Comparison of ENCODE assay signal across 17 mouse cellular contexts in genomic region chr7:141506278-141506677, GRCm38 (mm10). TPM values are rescaled to one million over a fixed set of nuclear protein-coding genes. Genes with fewer than 3 reads are reported as not detected.
DNase-seq lines count a peak whose midpoint lies in the region; ATAC-seq and TF ChIP-seq lines count a peak whose summit lies in the region.
"Had no signal": no experiment of that assay in that cellular context is flagged by ENCODE, and none has a peak within 500 bp of the region (broad histone marks: within the 10 kb centered on the region; RNA-seq: fewer than 3 reads in every experiment).

No protein-coding gene starts in this region.

- intact Hi-C loops in heart, postnatal 36 days (cut with DNase I) = no loop called here
- intact Hi-C loops in left cerebral cortex, postnatal 10 days (cut with DNase I) = no loop called here

- H3K4me3 ChIP-seq in heart, embryonic 11.5 days (ENCODE audit: low read depth, low read length) = no peak overlapping the region
- no peak overlapping the region for H3K4me3 ChIP-seq in stomach, embryonic 15.5 days (replicated peaks)
- H3K4me3 ChIP-seq in stomach, postnatal 0 days (ENCODE audit: low read depth, low read length) = no peak overlapping the region
- no peak overlapping the region for H3K4me3 ChIP-seq in limb, embryonic 10.5 days
- no peak overlapping the region for H3K4me3 ChIP-seq in stomach, embryonic 16.5 days (replicated peaks; ENCODE audit: low read length)
- H3K4me3 ChIP-seq: kidney, embryonic 15.5 days; layer of hippocampus, adult 2 months; limb, embryonic 15.5 days; midbrain, embryonic 12.5 days had no signal

- TF ChIP-seq CTCF in stomach, postnatal 0 days (IDR thresholded peaks at IDR 0.05; ENCODE audit: low read depth) = no peak

- H3K9me3 ChIP-seq in heart, embryonic 11.5 days (replicated peaks; ENCODE audit: control insufficient read depth, low read length) = no peaks in the 10 kb centered on the region
- H3K9me3 ChIP-seq in stomach, embryonic 15.5 days = no peaks in the 10 kb centered on the region
- H3K9me3 ChIP-seq in stomach, postnatal 0 days (ENCODE audit: control insufficient read depth, low read length) = no peaks in the 10 kb centered on the region
- no peaks in the 10 kb centered on the region for H3K9me3 ChIP-seq in limb, embryonic 10.5 days (replicated peaks)
- no peaks in the 10 kb centered on the region for H3K9me3 ChIP-seq in stomach, embryonic 16.5 days (replicated peaks; ENCODE audit: control insufficient read depth, low read length)
- H3K9me3 ChIP-seq: kidney, embryonic 15.5 days; limb, embryonic 15.5 days; midbrain, embryonic 12.5 days had no signal

- no peaks in the 10 kb centered on the region for H3K27me3 ChIP-seq in heart, embryonic 11.5 days (ENCODE audit: control insufficient read depth, insufficient read depth, low read length)
- no peaks in the 10 kb centered on the region for H3K27me3 ChIP-seq in stomach, embryonic 15.5 days (replicated peaks)
- H3K27me3 ChIP-seq in stomach, postnatal 0 days (ENCODE audit: control insufficient read depth, insufficient read depth, low read length) = no peaks in the 10 kb centered on the region
- no peaks in the 10 kb centered on the region for H3K27me3 ChIP-seq in limb, embryonic 10.5 days (ENCODE audit: low read depth, poor library complexity, severe bottlenecking)
- no peaks in the 10 kb centered on the region for H3K27me3 ChIP-seq in stomach, embryonic 16.5 days (ENCODE audit: control insufficient read depth, insufficient read depth, low read length)
- H3K27me3 ChIP-seq: kidney, embryonic 15.5 days; limb, embryonic 15.5 days; midbrain, embryonic 12.5 days had no signal

- peaks cover 12% of the 10 kb centered on the region for H3K4me1 ChIP-seq in heart, embryonic 11.5 days (ENCODE audit: control insufficient read depth, insufficient read depth, low read length)
- H3K4me1 ChIP-seq in stomach, embryonic 15.5 days = no peaks in the 10 kb centered on the region
- H3K4me1 ChIP-seq in stomach, postnatal 0 days (replicated peaks; ENCODE audit: control insufficient read depth, insufficient read depth) = no peaks in the 10 kb centered on the region
- H3K4me1 ChIP-seq in limb, embryonic 10.5 days = no peaks in the 10 kb centered on the region
- no peaks in the 10 kb centered on the region for H3K4me1 ChIP-seq in stomach, embryonic 16.5 days (ENCODE audit: control insufficient read depth, insufficient read depth, low read length)
- H3K4me1 ChIP-seq: kidney, embryonic 15.5 days; limb, embryonic 15.5 days; midbrain, embryonic 12.5 days had no signal

- 69% methylated on average over 2 of the region's 2 CpGs for WGBS in heart, embryonic 11.5 days (ENCODE audit: insufficient replicate concordance)
- WGBS in stomach, embryonic 15.5 days = 88% methylated on average over 2 of the region's 2 CpGs
- WGBS in stomach, postnatal 0 days = 66% methylated on average over 2 of the region's 2 CpGs
- WGBS in limb, embryonic 10.5 days = 91% methylated on average over 2 of the region's 2 CpGs
- 76% methylated on average over 2 of the region's 2 CpGs for WGBS in stomach, embryonic 16.5 days

- H3K36me3 ChIP-seq in heart, embryonic 11.5 days (ENCODE audit: control insufficient read depth, insufficient read depth, low read length) = no peaks in the 10 kb centered on the region; the same call in 1 of the 2 replicates
- no peaks in the 10 kb centered on the region for H3K36me3 ChIP-seq in stomach, embryonic 15.5 days
- 0 out of 2 replicates have a peak, but pooled peaks cover 2% of the 10 kb centered on the region for H3K36me3 ChIP-seq in stomach, postnatal 0 days (ENCODE audit: control insufficient read depth, insufficient read depth, low read length)
- peaks cover 13% of the 10 kb centered on the region for H3K36me3 ChIP-seq in limb, embryonic 10.5 days
- H3K36me3 ChIP-seq in stomach, embryonic 16.5 days (ENCODE audit: control insufficient read depth, insufficient read depth, low read length) = no peaks in the 10 kb centered on the region

- no peak; the same call in 1 of the 2 replicates for ATAC-seq in heart, embryonic 11.5 days (replicated peaks; ENCODE audit: insufficient number of reproducible peaks, low FRiP score, low TSS enrichment)
- peak; percentile 42; the same call in 1 of the 2 replicates for ATAC-seq in stomach, embryonic 15.5 days (ENCODE audit: insufficient read depth, low FRiP score, low read depth)
- no peak for ATAC-seq in stomach, postnatal 0 days (ENCODE audit: low FRiP score, low TSS enrichment)
- peak; percentile 40; the same call in 1 of the 2 replicates for ATAC-seq in stomach, embryonic 16.5 days (ENCODE audit: insufficient read depth, low FRiP score)
- ATAC-seq: activated CD4-positive, CD25-positive, alpha-beta regulatory T cell, adult 4 months had no signal

- H3K9ac ChIP-seq in heart, embryonic 11.5 days (ENCODE audit: low read depth, low read length) = peak overlapping the region; percentile 7; the same call in 1 of the 2 replicates
- H3K9ac ChIP-seq in stomach, embryonic 15.5 days = no peak overlapping the region
- no peak overlapping the region for H3K9ac ChIP-seq in stomach, postnatal 0 days (ENCODE audit: low read length)
- no peak overlapping the region; the same call in 1 of the 2 replicates for H3K9ac ChIP-seq in stomach, embryonic 16.5 days (ENCODE audit: low read length)
- H3K9ac ChIP-seq: kidney, embryonic 15.5 days; limb, embryonic 15.5 days; midbrain, embryonic 12.5 days had no signal

- no peak overlapping the region for H3K27ac ChIP-seq in heart, embryonic 11.5 days (ENCODE audit: low read depth, low read length)
- no peak overlapping the region for H3K27ac ChIP-seq in stomach, embryonic 15.5 days
- no peak overlapping the region for H3K27ac ChIP-seq in stomach, postnatal 0 days (replicated peaks)
- peak overlapping the region; percentile 69 for H3K27ac ChIP-seq in limb, embryonic 10.5 days
- no peak overlapping the region for H3K27ac ChIP-seq in stomach, embryonic 16.5 days (ENCODE audit: low read length)
- H3K27ac ChIP-seq: kidney, embryonic 15.5 days; layer of hippocampus, adult 2 months; limb, embryonic 15.5 days; midbrain, embryonic 12.5 days had no signal

- peak overlapping the region; percentile 11 for H3K4me2 ChIP-seq in heart, embryonic 11.5 days
- H3K4me2 ChIP-seq in stomach, embryonic 15.5 days = no peak overlapping the region
- H3K4me2 ChIP-seq in stomach, postnatal 0 days (replicated peaks; ENCODE audit: low read depth) = no peak overlapping the region
- H3K4me2 ChIP-seq in stomach, embryonic 16.5 days (ENCODE audit: low read depth, low read length) = no peak overlapping the region
- H3K4me2 ChIP-seq: kidney, embryonic 15.5 days; limb, embryonic 15.5 days; midbrain, embryonic 12.5 days had no signal

- no peak for DNase-seq in heart, postnatal 36 days
- no peak for DNase-seq in stomach, postnatal 0 days (ENCODE audit: low spot score)
- DNase-seq in limb, embryonic 10.5 days (ENCODE audit: low spot score) = no peak
- no peak for DNase-seq in embryo, embryonic 9.5 days (ENCODE audit: extremely low spot score)
- DNase-seq in left cerebral cortex, postnatal 10 days (ENCODE audit: extremely low spot score in 1 of 2, low spot score in 2 of 2) = no peak
- DNase-seq: cerebellum, adult 11 months; gastrocnemius, postnatal 25 days; lung, postnatal 14 days; spleen, adult 18-20 months had no signal

- TF ChIP-seq EP300 in stomach, postnatal 0 days (optimal IDR thresholded peaks at IDR 0.05) = no peak

RNA-seq across cellular contexts. Expression of gene Tspan4, which starts 31.2 kb away (rescaled TPM):
- 58.9 and 69.1 TPM in 2 replicates for polyA plus RNA-seq in heart, embryonic 11.5 days (2014; fragmentation: Nextera tagmentation; extraction: Ambion mirVana)
- total RNA-seq in heart, postnatal 36 days (2021) = 10 to 100 TPM; 27.3 to 44.1 TPM
- polyA plus RNA-seq in stomach, embryonic 15.5 days (2015; fragmentation: Nextera tagmentation; extraction: Ambion mirVana) = 69.8 and 72.8 TPM in 2 replicates
- 56.9 and 58.7 TPM in 2 replicates for polyA plus RNA-seq in stomach, postnatal 0 days (2015; fragmentation: Nextera tagmentation; extraction: Ambion mirVana)
- 25.0 and 36.9 TPM in 2 replicates for polyA plus RNA-seq in limb, embryonic 10.5 days (2016; fragmentation: Nextera tagmentation; extraction: Ambion mirVana)
- 67.4 and 69.6 TPM in 2 replicates for polyA plus RNA-seq in stomach, embryonic 16.5 days (2015; fragmentation: Nextera tagmentation; extraction: Ambion mirVana)
- 10 to 100 TPM; 29.0 to 35.4 TPM for total RNA-seq in left cerebral cortex, postnatal 10 days (2021)

RNA-seq across cellular contexts. Expression of gene Polr2l, which starts 31.3 kb away (rescaled TPM):
- 71.5 and 72.9 TPM in 2 replicates for polyA plus RNA-seq in heart, embryonic 11.5 days (2014; fragmentation: Nextera tagmentation; extraction: Ambion mirVana)
- 10 to 100 TPM; 76.0 to 83.7 TPM for total RNA-seq in heart, postnatal 36 days (2021)
- 67.3 and 71.6 TPM in 2 replicates for polyA plus RNA-seq in stomach, embryonic 15.5 days (2015; fragmentation: Nextera tagmentation; extraction: Ambion mirVana)
- polyA plus RNA-seq in stomach, postnatal 0 days (2015; fragmentation: Nextera tagmentation; extraction: Ambion mirVana) = 53.4 and 60.2 TPM in 2 replicates
- polyA plus RNA-seq in limb, embryonic 10.5 days (2016; fragmentation: Nextera tagmentation; extraction: Ambion mirVana) = 77.2 and 86.8 TPM in 2 replicates
- 62.4 and 63.1 TPM in 2 replicates for polyA plus RNA-seq in stomach, embryonic 16.5 days (2015; fragmentation: Nextera tagmentation; extraction: Ambion mirVana)
- total RNA-seq in left cerebral cortex, postnatal 10 days (2021) = 10 to 100 TPM; 43.8 to 45.0 TPM

RNA-seq across cellular contexts. Expression of gene Chid1, which starts 33.4 kb away (rescaled TPM):
- 35.0 and 46.7 TPM in 2 replicates for polyA plus RNA-seq in heart, embryonic 11.5 days (2014; fragmentation: Nextera tagmentation; extraction: Ambion mirVana)
- 10 to 100 TPM; 43.2 to 48.5 TPM for total RNA-seq in heart, postnatal 36 days (2021)
- polyA plus RNA-seq in stomach, embryonic 15.5 days (2015; fragmentation: Nextera tagmentation; extraction: Ambion mirVana) = 50.7 and 58.0 TPM in 2 replicates
- 20.8 and 22.6 TPM in 2 replicates for polyA plus RNA-seq in stomach, postnatal 0 days (2015; fragmentation: Nextera tagmentation; extraction: Ambion mirVana)
- polyA plus RNA-seq in limb, embryonic 10.5 days (2016; fragmentation: Nextera tagmentation; extraction: Ambion mirVana) = 26.7 and 27.3 TPM in 2 replicates
- 54.0 and 60.5 TPM in 2 replicates for polyA plus RNA-seq in stomach, embryonic 16.5 days (2015; fragmentation: Nextera tagmentation; extraction: Ambion mirVana)
- total RNA-seq in left cerebral cortex, postnatal 10 days (2021) = 10 to 100 TPM; 69.2 to 71.1 TPM

RNA-seq across cellular contexts. Expression of gene Cd151, which starts 39.1 kb away (rescaled TPM):
- 61.3 and 101 TPM in 2 replicates for polyA plus RNA-seq in heart, embryonic 11.5 days (2014; fragmentation: Nextera tagmentation; extraction: Ambion mirVana)
- total RNA-seq in heart, postnatal 36 days (2021) = 100 to 1,000 TPM; 299 to 300 TPM
- 25.6 and 26.6 TPM in 2 replicates for polyA plus RNA-seq in stomach, embryonic 15.5 days (2015; fragmentation: Nextera tagmentation; extraction: Ambion mirVana)
- 22.6 and 27.5 TPM in 2 replicates for polyA plus RNA-seq in stomach, postnatal 0 days (2015; fragmentation: Nextera tagmentation; extraction: Ambion mirVana)
- polyA plus RNA-seq in limb, embryonic 10.5 days (2016; fragmentation: Nextera tagmentation; extraction: Ambion mirVana) = 14.0 and 15.8 TPM in 2 replicates
- polyA plus RNA-seq in stomach, embryonic 16.5 days (2015; fragmentation: Nextera tagmentation; extraction: Ambion mirVana) = 39.1 and 40.3 TPM in 2 replicates
- total RNA-seq in left cerebral cortex, postnatal 10 days (2021) = 10 to 100 TPM; 31.8 to 33.7 TPM

RNA-seq across cellular contexts. Expression of gene Cracr2b, which starts 45.4 kb away (rescaled TPM):
- polyA plus RNA-seq in heart, embryonic 11.5 days (2014; fragmentation: Nextera tagmentation; extraction: Ambion mirVana) = 11.5 and 14.3 TPM in 2 replicates
- 10 to 100 TPM; 24.1 to 24.2 TPM for total RNA-seq in heart, postnatal 36 days (2021)
- 27.5 and 32.8 TPM in 2 replicates for polyA plus RNA-seq in stomach, embryonic 15.5 days (2015; fragmentation: Nextera tagmentation; extraction: Ambion mirVana)
- polyA plus RNA-seq in stomach, postnatal 0 days (2015; fragmentation: Nextera tagmentation; extraction: Ambion mirVana) = 20.8 and 23.5 TPM in 2 replicates
- polyA plus RNA-seq in limb, embryonic 10.5 days (2016; fragmentation: Nextera tagmentation; extraction: Ambion mirVana) = 7.0 and 7.8 TPM in 2 replicates
- polyA plus RNA-seq in stomach, embryonic 16.5 days (2015; fragmentation: Nextera tagmentation; extraction: Ambion mirVana) = 21.4 and 25.3 TPM in 2 replicates
- 1 to 10 TPM; 3.4 to 5.8 TPM for total RNA-seq in left cerebral cortex, postnatal 10 days (2021)
- polyA plus RNA-seq: activated CD4-positive, CD25-positive, alpha-beta regulatory T cell, adult 4 months had no signal

Comparison
In these comparisons a context has a peak if more than half of its experiments do, and no peak if none do; other contexts are left out.
1. ATAC-seq: peak in stomach, embryonic 15.5 days (single experiment) and stomach, embryonic 16.5 days (single experiment); none in heart, embryonic 11.5 days (single experiment) and stomach, postnatal 0 days (single experiment).